Mouse (Mus musculus) lung, embryonic 16.5 days (tissue): ENCODE results near the gene Efcc1. TPM values are rescaled to one million over a fixed set of nuclear protein-coding genes. Genes with fewer than 3 reads are reported as not detected.
A peak's percentile ranks its signal among the peaks of the same experiment; 100 is the strongest.

Experiments used
- ATAC-seq: fragments of 200-750 bp; cut with Nextera tagmentation; 2 replicates; pipeline ENCODE4 v1.8.0; 2017; ENCODE audit warnings: low read depth, mild to moderate bottlenecking, moderate library complexity
- H3K27ac ChIP-seq: fragments of 300-500 bp; sonication (generic); 2 replicates; pipeline ENCODE4 v1.5.1; 2014; ENCODE audit warnings: mild to moderate bottlenecking, control low read depth, low read length
- H3K27me3 ChIP-seq: fragments of 300-500 bp; sonication (generic); 2 replicates; pipeline ENCODE4 v1.6.1; 2014; ENCODE audit warnings: low read depth, low read length, mixed read lengths; ENCODE audit not compliant: control insufficient read depth, insufficient read depth
- H3K36me3 ChIP-seq: fragments of 300-500 bp; sonication (generic); 2 replicates; pipeline ENCODE4 v1.6.1; 2014; ENCODE audit warnings: low read length; ENCODE audit not compliant: control insufficient read depth, insufficient read depth
- H3K4me1 ChIP-seq: fragments of 300-500 bp; sonication (generic); replicated peaks from 2 replicates; pipeline ENCODE4 v1.6.1; 2014; ENCODE audit warnings: low read length, mixed read lengths; ENCODE audit not compliant: control insufficient read depth, insufficient read depth
- H3K4me2 ChIP-seq: fragments of 300-500 bp; sonication (generic); 2 replicates; pipeline ENCODE4 v1.6.1; 2014; ENCODE audit warnings: low read depth, low read length, control low read depth
- H3K4me3 ChIP-seq: fragments of 300-500 bp; sonication (generic); 2 replicates; pipeline ENCODE4 v1.5.1; 2014; ENCODE audit warnings: mild to moderate bottlenecking, low read length, control low read depth
- H3K9ac ChIP-seq: fragments of 300-500 bp; sonication (generic); 2 replicates; pipeline ENCODE4 v1.6.1; 2014; ENCODE audit warnings: low read length, control low read depth
- H3K9me3 ChIP-seq: fragments of 300-500 bp; sonication (generic); 2 replicates; pipeline ENCODE4 v1.6.1; 2016; ENCODE audit warnings: low read length; ENCODE audit not compliant: control insufficient read depth
- WGBS: fragments of 180-500 bp; shearing (Covaris S2); extraction: QIAGEN DNeasy Blood & Tissue Kit; methylation state at CpG from one replicate; pipeline ENCODE4 v1.1.7; 2014; 5-methylcytosine and 5-hydroxymethylcytosine counted together
- polyA plus RNA-seq: library from polyadenylated mRNA; unstranded; fragments of >200 nt; fragmentation: Nextera tagmentation; extraction: Ambion mirVana; gene quantifications from 2 replicates; pipeline ENCODE4 v1.2.1, GENCODE M21; 2015

The Efcc1 gene
- polyA plus RNA-seq, 1 experiment from 2014 or later, result 4.5 TPM

DNA sequence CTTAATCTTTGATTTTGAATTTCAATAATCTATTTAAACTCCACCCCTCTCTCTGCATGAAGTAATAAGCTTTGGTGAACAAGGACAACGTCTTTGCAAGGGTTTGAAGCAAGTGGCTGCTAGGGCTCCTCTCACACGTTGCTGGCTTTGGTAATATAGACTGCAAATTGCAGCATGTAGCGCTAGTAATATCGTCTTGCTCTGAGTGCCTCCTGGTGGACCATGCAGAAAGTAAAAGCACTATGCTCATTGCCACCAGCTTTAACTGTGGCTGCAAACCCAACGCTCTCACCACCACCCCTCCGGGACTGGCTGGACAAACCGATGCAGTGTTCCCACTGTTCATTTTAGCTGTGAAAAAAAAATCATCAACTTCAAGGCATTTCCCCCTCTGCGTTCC, 40.0 kb downstream of the Efcc1 start:
- H3K4me3 ChIP-seq, result no peak overlapping the region
- ATAC-seq, result 0 out of 2 replicates have a peak, but pooled peaks have one; percentile 54
- H3K4me2 ChIP-seq, result no peak overlapping the region
- no peak overlapping the region for H3K9ac ChIP-seq
- 42% methylated on average over 8 of the region's 8 CpGs for WGBS
- no peak overlapping the region for H3K27ac ChIP-seq
- H3K36me3 ChIP-seq, result no peaks in the 10 kb centered on the region
- H3K4me1 ChIP-seq, result no peaks in the 10 kb centered on the region
- H3K27me3 ChIP-seq, result no peaks in the 10 kb centered on the region
- no peaks in the 10 kb centered on the region for H3K9me3 ChIP-seq

DNA sequence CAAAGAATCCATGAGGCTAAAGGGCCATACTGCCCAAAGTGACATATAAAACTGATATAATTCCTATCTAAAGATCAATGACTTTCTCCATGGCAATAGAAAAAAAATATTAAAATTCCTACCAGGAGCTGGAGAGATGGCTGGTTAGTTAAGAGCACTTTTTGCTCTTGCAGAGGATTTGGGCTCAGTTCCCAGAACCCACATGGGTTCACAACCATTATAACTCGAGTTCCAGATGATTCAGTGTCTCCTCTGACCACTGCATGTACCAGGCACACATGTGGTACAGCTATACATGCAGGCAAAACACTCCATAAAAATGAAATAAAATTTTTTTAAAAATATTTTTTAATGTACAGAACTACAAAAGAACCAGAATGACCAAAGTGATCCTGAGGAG, 43.8 kb downstream of the Efcc1 start:
- Histone ChIP-seq H3K4me2 (no peak overlapping the region), H3K9ac (no peak overlapping the region), H3K4me1 (peaks cover 2% of the 10 kb centered on the region; the same call in 1 of the 2 replicates), H3K4me3 (no peak overlapping the region), H3K27ac (no peak overlapping the region), H3K27me3 (no peaks in the 10 kb centered on the region), H3K36me3 (no peaks in the 10 kb centered on the region), H3K9me3 (no peaks in the 10 kb centered on the region)
- 39% methylated on average over 1 of the region's 1 CpGs for WGBS
- ATAC-seq, result no peak

DNA sequence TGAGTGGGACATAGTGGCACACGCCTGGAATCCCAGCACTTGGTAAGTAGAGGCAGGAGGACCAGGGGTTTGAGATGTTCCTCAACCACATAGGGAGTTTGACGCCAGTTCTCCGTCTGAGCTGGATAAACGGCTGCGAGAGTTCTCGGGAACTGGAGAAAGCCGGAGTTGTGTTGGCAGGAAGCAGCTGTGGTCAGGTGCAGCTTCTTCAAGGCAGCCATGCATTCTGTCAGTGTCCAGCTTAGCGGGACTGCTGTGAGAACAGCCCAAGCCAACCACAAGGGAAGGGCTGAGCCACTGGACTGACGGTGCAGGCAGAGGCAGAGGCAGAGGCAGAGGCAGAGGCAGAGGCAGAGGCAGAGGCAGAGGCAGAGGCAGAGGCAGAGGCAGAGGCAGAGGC, 44.2 kb downstream of the Efcc1 start:
- Histone ChIP-seq H3K4me3 (no peak overlapping the region), H3K36me3 (no peaks in the 10 kb centered on the region), H3K4me1 (peaks cover 2% of the 10 kb centered on the region; the same call in 1 of the 2 replicates), H3K4me2 (no peak overlapping the region), H3K27me3 (no peaks in the 10 kb centered on the region), H3K9ac (no peak overlapping the region), H3K27ac (no peak overlapping the region), H3K9me3 (no peaks in the 10 kb centered on the region)
- WGBS, result 75% methylated on average over 9 of the region's 9 CpGs
- ATAC-seq, result no peak

- H3K27ac ChIP-seq, result no peak overlapping the region
- H3K36me3 ChIP-seq, result no peaks in the 10 kb centered on the region
- no peak for ATAC-seq
Observed at GRCm38 (mm10) chr6:87775588-87776245, 45.0 kb downstream of the Efcc1 start.

DNA sequence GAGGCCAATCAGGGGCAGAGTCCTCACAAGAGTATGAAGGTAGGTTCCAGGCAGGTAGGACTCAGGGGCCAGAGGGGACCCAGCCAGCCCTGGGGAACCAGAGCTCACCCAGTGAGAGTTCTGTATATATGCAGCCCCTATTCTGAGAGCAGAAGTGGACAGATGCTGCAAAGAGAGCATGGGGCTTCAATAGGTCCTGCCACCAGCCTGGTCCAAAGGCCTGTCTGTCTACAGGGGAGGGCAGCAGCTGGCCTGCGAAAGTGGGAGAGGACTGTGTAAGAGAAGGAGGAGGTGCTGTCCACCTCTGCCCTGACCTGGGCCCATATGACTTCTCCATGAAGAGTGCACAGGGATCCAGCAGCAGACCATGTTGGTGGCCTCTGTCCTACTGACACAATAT, 46.0 kb downstream of the Efcc1 start:
- ATAC-seq, result no peak
- no peak overlapping the region for H3K9ac ChIP-seq
- no peak overlapping the region for H3K4me2 ChIP-seq
- H3K9me3 ChIP-seq, result no peaks in the 10 kb centered on the region
- H3K4me1 ChIP-seq, result peaks cover 2% of the 10 kb centered on the region; the same call in 1 of the 2 replicates
- no peaks in the 10 kb centered on the region for H3K36me3 ChIP-seq
- no peaks in the 10 kb centered on the region for H3K27me3 ChIP-seq
- H3K27ac ChIP-seq, result no peak overlapping the region
- no peak overlapping the region for H3K4me3 ChIP-seq
- WGBS, result 88% methylated on average over 1 of the region's 1 CpGs

More at GRCm38 (mm10) chr6:87775588-87776245, 45.0 kb downstream of the Efcc1 start:
- WGBS, result 41% methylated on average over 3 of the region's 3 CpGs
- Histone ChIP-seq H3K4me1 (peaks cover 2% of the 10 kb centered on the region; the same call in 1 of the 2 replicates), H3K4me3 (no peak overlapping the region), H3K4me2 (no peak overlapping the region), H3K9me3 (no peaks in the 10 kb centered on the region), H3K9ac (no peak overlapping the region), H3K27me3 (no peaks in the 10 kb centered on the region)

DNA sequence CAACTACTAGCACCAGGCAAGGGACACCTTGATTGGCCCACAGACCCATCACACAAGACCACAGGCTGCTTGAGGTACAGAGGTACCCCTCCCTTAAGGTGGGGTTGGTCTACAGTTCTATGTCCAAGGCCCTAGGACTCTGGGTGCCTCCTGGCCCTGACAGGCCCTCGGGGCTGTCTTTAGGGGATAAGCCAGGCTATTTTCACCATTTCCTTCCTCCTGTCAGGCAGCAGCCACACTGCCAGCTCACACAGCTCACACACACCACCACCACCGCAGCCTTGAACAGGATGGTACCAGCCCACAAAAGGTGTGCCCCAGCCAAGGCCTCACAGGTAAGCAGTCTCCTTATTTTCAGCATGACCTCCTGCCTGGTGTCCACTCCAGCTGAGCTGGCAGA, 47.2 kb downstream of the Efcc1 start, which contains the start of gene Gp9:
TSS of gene Gp9 (plus strand) at position 231 of the 400 bp plus-strand sequence.
- Histone ChIP-seq H3K4me2 (no peak within 1 kb of the TSS), H3K27ac (no peak within 1 kb of the TSS), H3K4me3 (no peak within 1 kb of the TSS), H3K9ac (no peak within 1 kb of the TSS), H3K9me3 (no peaks in the 10 kb centered on the region), H3K4me1 (peaks cover 2% of the 10 kb centered on the region; the same call in 1 of the 2 replicates), H3K27me3 (no peaks in the 10 kb centered on the region), H3K36me3 (no peaks in the 10 kb centered on the region)
- no peak for ATAC-seq
- 62% methylated on average over 2 of the region's 2 CpGs for WGBS

GRCm38 (mm10) chr6:87778294-87779173, 47.9 kb downstream of the Efcc1 start:
- H3K4me3 ChIP-seq, result no peak overlapping the region
- WGBS, result 55% methylated on average over 11 of the region's 11 CpGs
- no peak overlapping the region for H3K9ac ChIP-seq
- no peak for ATAC-seq
- peaks cover 2% of the 10 kb centered on the region; the same call in 1 of the 2 replicates for H3K4me1 ChIP-seq
- H3K27ac ChIP-seq, result no peak overlapping the region
- no peaks in the 10 kb centered on the region for H3K27me3 ChIP-seq
- no peak overlapping the region for H3K4me2 ChIP-seq
- H3K9me3 ChIP-seq, result no peaks in the 10 kb centered on the region
- no peaks in the 10 kb centered on the region for H3K36me3 ChIP-seq

GRCm38 (mm10) chr6:87779174-87780165, 48.8 kb downstream of the Efcc1 start:
- no peak overlapping the region for H3K4me3 ChIP-seq
- no peaks in the 10 kb centered on the region for H3K36me3 ChIP-seq
- H3K4me2 ChIP-seq, result no peak overlapping the region
- no peaks in the 10 kb centered on the region for H3K9me3 ChIP-seq
- no peak overlapping the region for H3K9ac ChIP-seq
- ATAC-seq, result 0 out of 2 replicates have a peak, but pooled peaks have one; percentile 20
- no peaks in the 10 kb centered on the region for H3K27me3 ChIP-seq
- WGBS, result 84% methylated on average over 11 of the region's 11 CpGs
- no peak overlapping the region for H3K27ac ChIP-seq
- H3K4me1 ChIP-seq, result peaks cover 2% of the 10 kb centered on the region; the same call in 1 of the 2 replicates
